Mouse (Mus musculus): ENCODE measurements around the gene Dnal4. TPM values are rescaled to one million over a fixed set of nuclear protein-coding genes. Genes with fewer than 3 reads are reported as not detected.

Dnal4 gene
- polyA plus RNA-seq, 2 experiments, result 60.9 to 70.2 TPM

GRCm38 (mm10) chr15:79747998-79748397 lies 29.7 kb downstream of the Dnal4 start:
- H3K4me3 ChIP-seq (replicated peaks; ENCODE audit: low read length), result no peak overlapping the region
- H3K27me3 ChIP-seq (ENCODE audit: control insufficient read depth, insufficient read depth, low read length), result no peaks in the 10 kb centered on the region
- 55% methylated on average over 10 of the region's 11 CpGs for WGBS
- H3K4me2 ChIP-seq (replicated peaks; ENCODE audit: low read depth, low read length, severe bottlenecking), result no peak overlapping the region
- no peak for DNase-seq (ENCODE audit: low spot score)
- no peak for TF ChIP-seq POLR2A (IDR thresholded peaks at IDR 0.05; ENCODE audit: borderline replicate concordance, extremely low read depth, insufficient read depth, insufficient read length)
- no peaks in the 10 kb centered on the region for H3K9me3 ChIP-seq (ENCODE audit: control insufficient read depth, low read length)
- H3K4me1 ChIP-seq (ENCODE audit: control insufficient read depth, insufficient read depth, low read length), result peaks cover 6% of the 10 kb centered on the region
- no peak overlapping the region for H3K27ac ChIP-seq (replicated peaks; ENCODE audit: low read depth, low read length)
- no peak for ATAC-seq (ENCODE audit: low FRiP score, low read depth)
- no peak overlapping the region for H3K9ac ChIP-seq (ENCODE audit: low read depth, low read length, severe bottlenecking)
- no peaks in the 10 kb centered on the region for H3K36me3 ChIP-seq (ENCODE audit: control insufficient read depth, insufficient read depth, low read length)

GRCm38 (mm10) chr15:79745883-79746282 lies 31.8 kb downstream of the Dnal4 start:
- Histone ChIP-seq H3K4me3 (replicated peaks; ENCODE audit: low read length) (no peak overlapping the region), H3K9me3 (ENCODE audit: control insufficient read depth, low read length) (no peaks in the 10 kb centered on the region), H3K36me3 (ENCODE audit: control insufficient read depth, insufficient read depth, low read length) (no peaks in the 10 kb centered on the region), H3K27ac (replicated peaks; ENCODE audit: low read depth, low read length) (no peak overlapping the region), H3K27me3 (ENCODE audit: control insufficient read depth, insufficient read depth, low read length) (no peaks in the 10 kb centered on the region), H3K4me1 (ENCODE audit: control insufficient read depth, insufficient read depth, low read length) (peaks cover 12% of the 10 kb centered on the region), H3K4me2 (replicated peaks; ENCODE audit: low read depth, low read length, severe bottlenecking) (no peak overlapping the region), H3K9ac (ENCODE audit: low read depth, low read length, severe bottlenecking) (no peak overlapping the region)
- no peak for DNase-seq (ENCODE audit: low spot score)
- 90% methylated on average over 5 of the region's 5 CpGs for WGBS
- TF ChIP-seq POLR2A (IDR thresholded peaks at IDR 0.05; ENCODE audit: borderline replicate concordance, extremely low read depth, insufficient read depth, insufficient read length), result no peak
- no peak for ATAC-seq (ENCODE audit: low FRiP score, low read depth)

GRCm38 (mm10) chr15:79745312-79745711 lies 32.3 kb downstream of the Dnal4 start:
- H3K4me3 ChIP-seq (replicated peaks; ENCODE audit: low read length), result no peak overlapping the region

GRCm38 (mm10) chr15:79744742-79745141 lies 32.9 kb downstream of the Dnal4 start:
- H3K4me2 ChIP-seq (replicated peaks; ENCODE audit: low read depth, low read length, severe bottlenecking), result no peak overlapping the region
- H3K9ac ChIP-seq (ENCODE audit: low read depth, low read length, severe bottlenecking), result no peak overlapping the region
- WGBS, result 77% methylated on average over 8 of the region's 8 CpGs
- ATAC-seq (ENCODE audit: low FRiP score, low read depth), result no peak
- no peak for TF ChIP-seq POLR2A (IDR thresholded peaks at IDR 0.05; ENCODE audit: borderline replicate concordance, extremely low read depth, insufficient read depth, insufficient read length)
- no peak for DNase-seq (ENCODE audit: low spot score)
- no peak overlapping the region for H3K27ac ChIP-seq (replicated peaks; ENCODE audit: low read depth, low read length)
- H3K4me3 ChIP-seq (replicated peaks; ENCODE audit: low read length), result no peak overlapping the region
- H3K27me3 ChIP-seq (ENCODE audit: control insufficient read depth, insufficient read depth, low read length), result no peaks in the 10 kb centered on the region
- H3K4me1 ChIP-seq (ENCODE audit: control insufficient read depth, insufficient read depth, low read length), result peaks cover 12% of the 10 kb centered on the region
- no peaks in the 10 kb centered on the region for H3K9me3 ChIP-seq (ENCODE audit: control insufficient read depth, low read length)
- H3K36me3 ChIP-seq (ENCODE audit: control insufficient read depth, insufficient read depth, low read length), result no peaks in the 10 kb centered on the region

More at GRCm38 (mm10) chr15:79745312-79745711, 32.3 kb downstream of the Dnal4 start:
- no peak for ATAC-seq (ENCODE audit: low FRiP score, low read depth)
- Histone ChIP-seq H3K4me1 (ENCODE audit: control insufficient read depth, insufficient read depth, low read length) (peaks cover 12% of the 10 kb centered on the region), H3K9ac (ENCODE audit: low read depth, low read length, severe bottlenecking) (no peak overlapping the region), H3K27me3 (ENCODE audit: control insufficient read depth, insufficient read depth, low read length) (no peaks in the 10 kb centered on the region), H3K4me2 (replicated peaks; ENCODE audit: low read depth, low read length, severe bottlenecking) (no peak overlapping the region), H3K27ac (replicated peaks; ENCODE audit: low read depth, low read length) (no peak overlapping the region), H3K9me3 (ENCODE audit: control insufficient read depth, low read length) (no peaks in the 10 kb centered on the region), H3K36me3 (ENCODE audit: control insufficient read depth, insufficient read depth, low read length) (no peaks in the 10 kb centered on the region)
- DNase-seq (ENCODE audit: low spot score), result no peak
- TF ChIP-seq POLR2A (IDR thresholded peaks at IDR 0.05; ENCODE audit: borderline replicate concordance, extremely low read depth, insufficient read depth, insufficient read length), result no peak
- WGBS, result 38% methylated on average over 10 of the region's 10 CpGs

- H3K9ac ChIP-seq (ENCODE audit: low read depth, low read length, severe bottlenecking), result no peak overlapping the region
- H3K27me3 ChIP-seq (ENCODE audit: control insufficient read depth, insufficient read depth, low read length), result no peaks in the 10 kb centered on the region
- no peaks in the 10 kb centered on the region; the same call in 1 of the 2 replicates for H3K36me3 ChIP-seq (ENCODE audit: control insufficient read depth, insufficient read depth, low read length)
- H3K4me2 ChIP-seq (replicated peaks; ENCODE audit: low read depth, low read length, severe bottlenecking), result no peak overlapping the region
- no peak for DNase-seq (ENCODE audit: low spot score)
- H3K9me3 ChIP-seq (ENCODE audit: control insufficient read depth, low read length), result no peaks in the 10 kb centered on the region
- H3K27ac ChIP-seq (replicated peaks; ENCODE audit: low read depth, low read length), result no peak overlapping the region
- H3K4me3 ChIP-seq (replicated peaks; ENCODE audit: low read length), result no peak overlapping the region
- 94% methylated on average over 11 of the region's 11 CpGs for WGBS
- no peak for ATAC-seq (ENCODE audit: low FRiP score, low read depth)
- peaks cover 12% of the 10 kb centered on the region for H3K4me1 ChIP-seq (ENCODE audit: control insufficient read depth, insufficient read depth, low read length)
- TF ChIP-seq POLR2A (IDR thresholded peaks at IDR 0.05; ENCODE audit: borderline replicate concordance, extremely low read depth, insufficient read depth, insufficient read length), result no peak
Measured at GRCm38 (mm10) chr15:79744001-79744400, 33.6 kb downstream of the Dnal4 start.

GRCm38 (mm10) chr15:79742706-79743023 lies 35.0 kb downstream of the Dnal4 start:
- H3K4me1 ChIP-seq (ENCODE audit: control insufficient read depth, insufficient read depth, low read length), result peaks cover 12% of the 10 kb centered on the region

More at GRCm38 (mm10) chr15:79742706-79743023, 35.0 kb downstream of the Dnal4 start:
- WGBS, result under 1% methylated on average over 23 of the region's 23 CpGs
- Histone ChIP-seq H3K9me3 (ENCODE audit: control insufficient read depth, low read length) (no peaks in the 10 kb centered on the region), H3K4me3 (replicated peaks; ENCODE audit: low read length) (peak overlapping the region; percentile 97), H3K27me3 (ENCODE audit: control insufficient read depth, insufficient read depth, low read length) (no peaks in the 10 kb centered on the region), H3K36me3 (ENCODE audit: control insufficient read depth, insufficient read depth, low read length) (peaks cover 13% of the 10 kb centered on the region), H3K4me2 (replicated peaks; ENCODE audit: low read depth, low read length, severe bottlenecking) (peak overlapping the region; percentile 61), H3K9ac (ENCODE audit: low read depth, low read length, severe bottlenecking) (peak overlapping the region; percentile 88), H3K27ac (replicated peaks; ENCODE audit: low read depth, low read length) (no peak overlapping the region)
- ATAC-seq (ENCODE audit: low FRiP score, low read depth) (peak; percentile 39), DNase-seq (ENCODE audit: low spot score) (no peak)
- no peak for TF ChIP-seq POLR2A (IDR thresholded peaks at IDR 0.05; ENCODE audit: borderline replicate concordance, extremely low read depth, insufficient read depth, insufficient read length)

All from limb, embryonic 14.5 days (tissue).